Mouse (Mus musculus) urinary bladder, postnatal 36 days (tissue): ENCODE measurements around the gene Cysrt1.

Source experiments
- DNase-seq, 2 experiments: peaks; one replicate each; pipeline ENCODE4 v3.0.0; 2022; ENCODE audit warnings: low spot score in 2 of 2, mixed read lengths in 1 of 2

Cysrt1 gene

DNA sequence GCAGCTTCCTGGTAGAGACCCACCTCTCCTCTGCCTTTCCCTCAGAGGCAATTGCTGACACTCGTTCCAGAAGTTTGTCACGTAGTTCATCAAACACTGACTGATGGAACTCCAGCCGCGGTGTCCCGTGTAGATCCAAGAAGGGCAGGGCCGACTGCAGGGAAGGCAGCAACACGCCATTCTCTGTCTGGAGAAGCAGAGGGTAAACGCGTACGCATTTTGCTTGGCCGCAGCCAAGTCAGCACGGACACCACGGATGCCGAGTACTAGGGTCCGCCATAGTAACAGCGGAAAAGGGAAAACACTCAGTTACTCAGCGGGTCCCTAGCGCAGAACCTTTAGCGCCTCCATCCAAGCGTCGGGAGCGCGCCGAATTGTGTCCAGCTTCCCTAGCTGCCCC, 31.6 kb downstream of the Cysrt1 start:
- no peak for DNase-seq

DNA sequence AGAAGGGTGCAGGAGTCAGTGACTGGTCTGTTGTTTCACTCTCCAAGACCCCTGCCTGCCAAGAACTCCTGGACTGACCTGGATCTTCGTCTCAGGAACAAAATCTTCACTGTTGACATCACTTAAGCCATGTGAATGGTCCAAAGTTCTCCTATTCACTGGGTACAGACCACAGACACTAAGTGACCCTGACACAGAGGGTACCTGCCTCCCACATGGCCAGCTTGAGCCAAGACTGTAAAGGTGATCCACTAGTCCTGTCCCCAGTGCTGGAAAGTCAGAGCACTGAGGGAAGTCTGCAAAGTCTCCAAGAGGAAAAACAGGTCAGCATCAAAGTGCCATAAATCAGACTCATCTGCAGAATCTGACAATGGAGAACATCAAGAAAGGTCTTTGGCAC, 34.7 kb downstream of the Cysrt1 start:
- no peak for DNase-seq

DNA sequence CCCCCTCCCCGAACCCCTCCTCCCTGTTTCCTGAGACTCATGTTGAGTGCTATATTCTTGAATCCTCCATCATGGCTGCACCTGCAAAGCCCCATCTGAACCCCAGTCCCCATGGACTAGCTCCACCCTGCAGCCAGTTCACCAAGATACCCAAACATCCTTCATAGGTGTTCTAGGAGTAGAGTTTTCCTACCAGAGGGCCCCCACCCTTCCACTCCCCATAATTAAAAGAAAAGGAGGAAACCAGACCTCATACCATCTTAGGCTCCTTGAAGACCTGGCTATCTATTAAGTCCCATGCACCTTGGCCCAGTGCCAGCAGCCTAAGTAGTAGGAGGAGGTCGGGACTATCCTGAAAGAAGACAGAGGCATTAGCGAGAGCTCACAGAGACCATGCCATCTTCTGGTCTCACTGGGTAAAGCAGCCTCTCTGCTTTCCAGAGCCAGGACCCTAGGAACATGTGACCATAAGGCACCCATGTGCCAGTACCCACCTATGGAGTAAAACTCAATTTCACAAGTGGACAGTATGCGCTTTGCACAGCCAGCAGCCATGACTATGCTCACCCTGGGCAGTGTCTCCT, 38.5 kb downstream of the Cysrt1 start:
- DNase-seq = no peak

DNA sequence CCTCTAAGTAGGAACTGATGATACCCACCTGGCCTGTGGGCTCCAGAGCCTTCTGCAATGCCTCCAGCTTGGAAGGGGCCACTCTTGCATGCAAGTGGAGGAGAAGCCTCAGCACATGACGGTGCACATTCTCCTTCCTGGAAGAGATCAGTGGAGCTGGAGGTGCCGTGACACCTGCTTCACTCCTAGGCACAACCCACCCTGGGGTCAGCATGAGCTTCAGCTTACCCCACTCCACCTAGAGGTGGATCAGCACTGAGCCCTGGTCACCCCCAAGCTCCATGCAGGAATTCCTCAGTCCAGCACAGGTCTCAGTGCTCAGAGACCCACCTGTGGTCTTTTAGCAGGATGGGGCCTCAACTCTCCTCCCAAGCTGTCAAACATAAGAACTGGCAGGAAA, 41.6 kb downstream of the Cysrt1 start:
- no peak for DNase-seq

DNA sequence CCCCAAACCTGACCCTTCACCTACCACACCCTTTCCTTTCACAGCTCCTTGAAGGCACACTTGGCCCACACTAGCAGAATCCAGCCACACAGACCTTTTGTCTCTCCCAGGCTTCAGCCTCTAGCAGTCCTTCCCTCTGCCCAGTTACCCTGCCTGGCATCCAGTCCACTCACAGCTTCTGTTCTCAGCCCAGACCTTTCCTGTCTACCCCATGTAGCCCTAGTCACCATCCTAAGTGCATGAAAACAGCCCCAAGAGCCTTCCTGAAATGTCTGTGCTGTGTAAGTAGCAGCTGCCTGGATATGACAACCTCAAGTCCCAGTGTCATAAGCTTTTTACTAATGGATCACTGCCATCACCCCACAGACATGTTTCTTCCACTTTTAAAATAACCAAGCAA, 44.3 kb downstream of the Cysrt1 start:
- DNase-seq = no peak

DNA sequence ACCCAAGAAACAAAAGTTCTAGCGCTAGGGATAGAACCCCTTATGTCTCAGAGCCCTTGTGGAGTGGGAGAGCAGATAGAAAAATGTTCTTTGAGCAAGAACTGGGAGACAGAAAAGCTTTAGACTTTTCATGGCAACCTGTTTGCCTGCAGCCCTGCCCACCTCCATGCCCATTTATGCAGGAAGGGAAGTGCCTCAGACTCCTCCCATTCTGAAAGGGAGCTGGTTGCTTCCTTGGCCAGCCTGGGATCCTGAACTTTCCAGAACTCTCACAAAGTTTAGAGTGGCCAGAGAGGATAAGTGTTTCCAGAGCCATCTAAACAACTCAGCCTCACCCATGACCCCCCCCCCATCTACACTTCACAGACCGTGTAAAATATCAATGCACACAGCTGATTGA, 45.1 kb downstream of the Cysrt1 start:
- DNase-seq = no peak

DNA sequence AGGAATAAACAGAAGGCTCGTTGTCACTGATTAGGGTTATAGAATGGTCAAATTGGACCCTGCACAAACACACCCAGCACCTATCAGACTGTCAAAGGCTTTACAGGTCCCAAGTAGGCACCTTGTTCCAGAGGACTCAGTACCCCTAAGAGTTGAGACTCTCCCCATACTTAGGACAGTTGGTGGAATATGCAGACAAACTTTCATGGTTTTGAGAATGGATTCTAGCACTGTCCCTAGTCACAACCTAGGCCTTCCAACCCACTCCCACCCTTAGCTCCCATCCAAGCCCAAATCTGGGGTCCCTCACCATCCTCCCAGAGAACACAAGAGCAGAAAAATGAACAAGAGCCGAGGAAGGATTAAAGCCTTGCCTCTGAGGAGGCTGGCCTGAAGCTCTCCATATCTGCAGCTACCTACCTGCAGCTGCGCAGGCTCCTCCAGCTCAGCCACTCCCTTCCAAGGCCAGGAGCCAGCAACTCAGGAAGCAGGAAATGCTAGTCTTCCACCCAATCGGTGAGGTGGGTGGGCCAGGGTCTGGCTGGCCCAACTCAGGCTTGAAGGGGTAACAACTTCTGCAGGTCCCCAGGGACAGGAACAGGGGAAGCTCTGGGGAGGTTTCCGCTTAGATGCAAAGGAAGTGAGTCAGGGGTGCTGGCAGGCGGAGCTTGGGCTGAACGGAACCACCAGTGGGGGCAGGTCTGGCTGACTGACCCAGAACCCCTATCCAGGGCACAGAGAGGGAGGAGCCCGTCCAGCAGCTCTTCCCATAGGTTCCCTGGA, 45.9 kb downstream of the Cysrt1 start, which contains the start of gene Tor4a:
TSS of gene Tor4a (minus strand) at position 715 of the 783 bp plus-strand sequence.
- DNase-seq = peak; percentile 79 to 83

DNA sequence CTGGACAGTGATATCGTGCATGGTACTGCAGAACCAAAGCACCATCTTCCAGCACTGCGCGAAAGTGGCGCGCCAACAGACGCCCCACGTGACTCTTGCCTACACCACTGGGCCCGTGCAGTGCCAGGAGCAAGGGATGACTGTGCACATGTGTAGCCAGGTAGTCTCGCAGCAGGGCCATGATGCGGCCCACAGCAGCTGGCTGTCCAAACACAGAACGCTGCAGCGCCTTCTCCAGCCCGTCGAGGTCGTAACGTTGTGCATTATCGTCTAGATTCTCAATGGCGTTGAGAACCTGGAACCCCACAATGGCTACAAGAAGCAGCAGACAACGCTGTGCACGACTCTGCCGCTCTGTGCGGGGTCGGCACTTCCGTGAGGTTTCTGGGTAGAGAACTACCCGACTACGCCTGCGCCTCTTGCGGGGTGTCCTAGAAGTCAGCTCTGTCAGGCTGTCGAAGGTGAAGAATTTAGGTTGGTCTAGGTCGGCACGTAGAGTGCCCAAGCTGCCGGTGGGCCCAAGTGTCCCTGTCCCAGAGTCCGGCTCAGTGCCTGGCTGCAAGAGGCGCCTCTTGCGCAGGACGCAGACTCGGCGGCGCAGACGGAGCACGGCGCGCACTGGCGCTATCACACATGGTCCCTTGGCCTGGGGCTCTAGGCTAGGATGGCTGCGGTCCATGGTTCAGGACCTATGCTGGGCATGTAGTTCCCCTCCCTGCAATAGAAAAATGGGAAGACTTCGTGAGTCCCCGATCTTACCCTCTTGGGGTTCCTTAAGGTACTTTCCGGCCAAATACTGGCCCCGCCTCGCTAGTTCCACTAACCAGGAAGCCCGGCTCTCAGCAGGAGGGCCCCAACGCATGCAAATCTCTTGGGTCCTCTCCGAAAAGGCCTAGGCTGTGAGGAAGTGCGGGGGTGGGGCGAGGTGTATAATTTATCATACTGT, 46.8 kb downstream of the Cysrt1 start:
- peak in 1 of 2 experiments; percentile 80 for DNase-seq

DNA sequence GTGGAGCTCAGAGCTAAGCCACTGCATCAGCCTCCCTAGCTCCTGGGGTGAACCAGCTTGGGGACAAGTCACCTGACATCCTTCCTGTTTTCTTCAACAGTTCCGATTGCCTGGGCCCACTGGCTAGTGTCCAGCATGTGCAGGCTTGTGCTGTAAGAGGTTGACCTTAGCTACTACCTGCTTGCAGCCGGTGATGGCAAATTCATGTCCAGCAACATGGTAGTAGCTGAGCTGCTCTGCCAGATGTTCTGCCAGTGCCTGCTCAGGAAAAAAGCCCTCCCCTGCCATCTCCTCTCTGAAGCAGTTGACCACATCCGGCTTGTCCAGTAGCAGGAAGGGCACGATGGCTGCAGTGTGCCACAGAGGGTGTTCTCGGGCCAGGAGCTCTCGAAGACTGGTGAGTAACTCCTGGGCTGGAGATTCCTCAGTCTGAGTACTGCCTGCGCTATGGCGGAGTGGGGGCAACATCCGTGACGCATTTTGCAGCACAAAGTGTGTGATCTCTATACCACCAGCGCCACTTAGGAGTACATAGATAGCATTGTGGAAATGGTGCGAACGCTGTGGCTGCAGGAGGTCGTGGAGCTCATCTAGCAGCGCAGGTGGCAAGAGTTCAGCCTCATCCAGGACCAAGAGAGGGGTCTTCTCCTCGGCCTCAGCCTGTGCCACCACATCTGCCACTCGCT, 47.6 kb downstream of the Cysrt1 start:
- no peak for DNase-seq

DNA sequence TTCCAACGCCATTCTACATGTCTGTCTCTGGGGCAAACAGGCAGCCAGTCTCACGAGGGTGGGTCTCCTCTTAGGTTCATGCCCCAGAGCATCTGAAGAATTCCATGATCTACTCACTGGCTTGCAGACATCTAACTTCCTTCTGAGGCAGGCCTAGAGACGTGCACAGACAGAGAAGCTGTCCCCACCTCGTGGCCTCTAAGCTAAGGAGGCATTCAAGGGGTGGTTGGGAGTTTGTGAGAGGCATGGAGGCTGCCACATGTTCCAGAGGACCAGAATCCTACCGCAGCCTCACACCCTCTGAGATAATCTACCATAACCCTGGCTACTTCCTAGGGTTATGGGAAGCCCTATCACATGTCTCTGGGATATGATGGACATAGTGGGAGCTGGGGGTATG, 48.2 kb downstream of the Cysrt1 start:
- DNase-seq = no peak

DNA sequence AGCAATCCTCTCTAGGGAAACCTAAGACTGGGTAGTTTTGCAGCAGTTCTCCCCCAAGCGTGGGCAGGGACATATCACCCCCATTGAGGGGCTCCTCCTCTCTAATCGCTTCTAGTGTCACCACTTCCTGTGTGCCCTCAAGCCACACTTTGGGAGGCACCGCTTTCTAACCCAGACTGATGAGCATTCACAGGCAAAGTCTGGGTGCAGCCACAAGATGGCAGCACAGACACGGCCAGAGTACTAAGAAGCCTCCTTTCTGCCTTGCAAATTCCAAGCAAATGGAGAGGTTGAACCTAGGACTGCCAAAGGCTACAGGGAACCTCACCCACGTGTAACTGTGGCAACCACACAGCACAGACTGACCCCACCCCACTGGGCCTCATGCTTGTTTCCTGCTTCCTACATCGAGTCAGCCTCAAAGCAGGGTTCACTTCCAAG, 48.9 kb downstream of the Cysrt1 start:
- DNase-seq = peak; percentile 74 to 85
